Mouse (Mus musculus): Measurements from ENCODE around the gene Tas2r110.

DNA sequence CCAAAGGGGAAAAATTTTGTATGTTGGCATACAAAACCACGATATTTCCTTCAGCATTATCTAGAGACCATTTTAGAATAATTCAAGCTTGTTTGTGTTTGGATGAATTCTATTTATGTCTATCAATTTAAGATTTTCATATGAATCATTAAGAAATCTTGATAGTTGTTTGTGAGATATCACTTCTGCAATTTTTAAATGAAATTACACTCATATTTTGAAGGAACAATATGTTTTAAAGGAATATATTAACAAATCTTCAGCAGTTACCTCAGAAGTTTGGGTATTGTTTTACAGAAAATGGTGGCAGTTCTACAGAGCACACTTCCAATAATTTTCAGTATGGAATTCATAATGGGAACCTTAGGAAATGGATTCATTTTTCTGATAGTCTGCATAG, 24.9 kb downstream of the Tas2r110 start, which contains the start of gene Tas2r113:
- TF ChIP-seq POLR2A (IDR thresholded peaks at IDR 0.05; ENCODE audit: extremely low read depth, insufficient read depth, low read length), result no peak
- TF ChIP-seq CTCF (IDR thresholded peaks at IDR 0.05; ENCODE audit: extremely low read depth, insufficient read depth, low read length), result no peak
